Mouse (Mus musculus) adrenal gland, postnatal 14 days (tissue): ENCODE measurements at regions not wholly inside any gene's neighbourhood (a gene's known extent, or its start where the extent isn't known, plus 50 kb on each side); places are given as distances from the start of the nearest gene placed in this dataset.

ENCODE experiments used
- DNase-seq: peaks from one replicate; pipeline ENCODE4 v3.0.0; 2021; ENCODE audit warnings: mixed read lengths

- DNase-seq: no peak
These were observed 463.5 kb downstream of the Slc4a3 start for GRCm38 (mm10) chr1:76009601-76010000.

DNA sequence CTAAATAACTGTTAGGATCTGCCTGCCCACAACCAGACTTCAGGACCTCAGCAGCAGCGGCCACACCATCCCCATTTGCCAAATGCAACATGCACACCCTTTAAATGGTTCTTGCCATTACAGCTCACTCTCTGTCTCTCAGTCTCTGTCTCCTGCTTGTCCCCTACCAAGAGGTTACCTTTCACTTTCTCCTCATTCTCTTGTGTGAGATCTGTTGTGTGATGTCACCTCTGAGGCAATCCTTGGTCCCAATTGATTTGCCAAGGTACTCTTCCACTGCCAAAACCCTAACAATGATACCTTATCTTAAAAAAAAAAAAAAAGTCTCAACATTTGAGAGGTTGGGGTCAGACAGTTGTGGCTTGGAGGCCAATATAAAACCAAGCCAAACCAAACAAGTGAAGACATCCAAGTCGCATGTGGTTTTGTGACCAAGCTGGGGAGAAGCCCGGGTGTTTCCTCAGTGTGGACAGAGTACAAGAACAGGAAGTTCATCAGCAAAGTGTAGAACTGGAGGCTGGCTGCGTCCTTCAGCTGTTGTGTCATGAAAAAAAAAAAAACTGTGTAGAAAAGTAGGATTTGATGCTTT lies 464.2 kb downstream of the Slc4a3 start:
- DNase-seq: no peak

DNA sequence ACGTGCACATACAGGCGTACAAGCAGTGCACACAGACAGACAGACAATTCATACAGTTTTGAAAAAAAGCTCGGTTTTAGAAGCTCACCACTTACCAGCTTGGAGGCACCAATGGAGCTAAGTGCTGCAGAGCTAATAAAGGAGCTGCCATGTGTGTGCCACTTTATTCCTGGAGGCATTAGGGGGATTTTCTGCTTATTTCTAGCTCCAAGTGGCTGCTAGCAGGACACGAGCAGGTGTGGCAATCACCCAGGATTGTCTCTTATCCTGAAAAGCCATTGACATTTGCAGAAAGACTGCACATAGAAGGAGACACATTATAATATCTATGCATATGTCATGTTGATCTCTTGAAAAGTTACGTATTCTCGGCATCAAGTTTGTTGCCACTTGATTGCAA lies 472.5 kb downstream of the Slc4a3 start:
- no peak for DNase-seq

DNA sequence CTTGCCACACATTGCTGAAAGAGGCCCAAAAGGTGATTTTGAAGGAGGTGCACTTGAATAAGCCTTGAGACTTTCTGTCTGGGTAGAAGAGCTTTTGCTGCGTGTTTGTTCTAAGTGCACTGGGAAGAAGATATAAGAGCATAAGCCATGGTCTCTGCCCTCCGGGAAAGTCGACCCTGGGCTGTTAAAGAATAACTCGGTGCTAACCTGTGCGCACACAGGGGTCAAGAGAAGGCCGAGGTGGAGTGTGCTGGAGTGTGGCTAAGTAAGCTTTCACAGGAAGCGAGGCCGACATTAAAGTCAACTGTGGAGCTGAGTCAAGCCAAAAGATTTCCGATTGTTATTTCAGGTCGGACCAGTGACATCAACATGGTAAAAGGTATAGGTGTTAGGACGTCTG lies 473.0 kb downstream of the Slc4a3 start:
- DNase-seq: no peak

DNA sequence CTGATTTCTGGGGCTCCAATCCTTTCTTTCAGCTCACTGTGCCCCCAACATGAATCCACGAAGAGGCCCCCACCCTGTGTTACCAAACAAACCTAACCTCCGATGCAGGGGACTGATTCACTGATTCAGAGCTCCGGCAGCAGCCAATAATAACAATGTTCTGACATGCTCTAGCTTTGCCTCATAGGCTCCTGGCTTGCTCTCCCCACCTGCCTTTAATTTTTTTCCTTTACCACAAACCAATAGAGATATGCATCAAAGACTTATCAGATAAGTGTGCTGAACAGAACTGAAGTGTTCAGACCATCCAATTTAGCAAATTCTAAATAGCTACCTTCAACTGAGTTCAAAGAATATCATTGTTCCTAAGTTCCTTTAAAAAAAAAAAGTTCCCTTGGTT lies 478.6 kb downstream of the Slc4a3 start:
- no peak for DNase-seq

- DNase-seq: no peak
These were observed 479.3 kb downstream of the Slc4a3 start for GRCm38 (mm10) chr1:76025389-76025788.

DNA sequence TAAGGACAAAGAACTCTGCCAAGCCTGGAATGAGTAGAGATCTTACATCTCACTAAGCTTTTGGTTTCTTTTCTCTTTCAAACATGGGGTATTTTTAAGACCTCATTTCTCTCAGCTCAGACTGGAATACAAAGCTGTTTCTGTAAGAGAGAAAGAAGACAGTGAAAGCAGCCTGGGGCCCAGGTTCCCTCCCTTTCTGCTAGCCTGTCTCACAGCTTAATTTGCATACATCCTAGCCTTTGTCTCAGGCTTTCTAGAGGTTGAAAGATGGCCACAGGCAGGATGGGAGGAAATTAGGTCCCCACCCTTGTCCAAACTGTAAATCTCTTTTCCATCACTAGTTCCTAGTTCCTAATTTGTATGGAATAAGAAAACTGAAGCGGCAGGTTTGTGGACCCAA lies 483.0 kb downstream of the Slc4a3 start:
- no peak for DNase-seq

- no peak for DNase-seq
These were observed 485.3 kb downstream of the Slc4a3 start for GRCm38 (mm10) chr1:76031171-76031922.

GRCm38 (mm10) chr1:76031923-76032285 lies 485.8 kb downstream of the Slc4a3 start:
- no peak for DNase-seq

GRCm38 (mm10) chr1:76032626-76033025 lies 486.6 kb downstream of the Slc4a3 start:
- no peak for DNase-seq

DNA sequence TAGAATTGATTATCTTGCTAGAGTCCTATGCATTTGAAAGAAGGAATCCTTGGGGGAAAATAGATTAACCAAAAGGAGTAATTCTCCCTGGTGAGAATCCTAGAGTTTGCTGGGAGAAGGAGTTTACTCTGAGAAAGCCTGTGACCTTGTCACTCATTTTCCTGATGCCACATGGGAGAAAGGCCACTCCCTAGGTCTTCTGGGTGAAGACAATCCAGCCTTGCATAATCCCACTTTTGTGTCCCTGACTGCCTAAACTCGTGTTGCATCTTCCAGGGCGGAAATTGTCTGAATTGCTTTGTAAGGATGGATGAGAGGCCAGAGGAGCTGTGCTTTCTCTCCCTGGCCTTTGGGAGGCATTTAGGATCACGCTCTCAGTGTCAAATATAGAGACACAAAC lies 490.2 kb downstream of the Slc4a3 start:
- DNase-seq: no peak

DNA sequence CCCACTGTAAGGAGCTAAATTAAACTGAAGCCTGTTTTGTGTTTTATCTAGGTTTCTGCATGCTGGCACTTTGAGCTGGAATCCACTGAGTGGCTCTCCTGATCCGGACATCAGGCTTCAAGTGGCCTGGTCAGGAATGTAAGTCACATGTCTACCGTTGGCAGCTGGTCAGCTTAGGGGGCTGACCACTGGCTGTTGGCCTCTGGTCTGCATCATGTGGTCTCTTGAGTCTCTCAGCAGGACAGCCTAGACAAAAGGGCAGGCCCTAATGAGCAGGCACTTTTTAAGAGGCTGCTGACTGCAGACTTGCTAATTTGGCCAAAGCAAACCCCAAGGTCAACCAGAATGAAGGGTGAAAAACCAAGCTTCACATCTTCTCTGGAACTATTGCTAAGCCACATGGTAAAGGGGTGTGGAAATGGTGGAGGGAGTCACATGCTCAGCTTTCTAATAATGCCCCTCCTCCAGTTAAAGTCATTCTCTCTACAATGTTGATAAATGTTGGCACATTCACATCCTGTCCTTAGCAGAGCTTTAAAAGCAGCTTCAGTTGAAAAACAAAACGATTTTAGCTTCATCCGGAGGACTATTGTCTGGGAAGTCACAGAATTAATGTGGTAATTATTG lies 493.1 kb downstream of the Slc4a3 start:
- DNase-seq: peak; percentile 38

DNA sequence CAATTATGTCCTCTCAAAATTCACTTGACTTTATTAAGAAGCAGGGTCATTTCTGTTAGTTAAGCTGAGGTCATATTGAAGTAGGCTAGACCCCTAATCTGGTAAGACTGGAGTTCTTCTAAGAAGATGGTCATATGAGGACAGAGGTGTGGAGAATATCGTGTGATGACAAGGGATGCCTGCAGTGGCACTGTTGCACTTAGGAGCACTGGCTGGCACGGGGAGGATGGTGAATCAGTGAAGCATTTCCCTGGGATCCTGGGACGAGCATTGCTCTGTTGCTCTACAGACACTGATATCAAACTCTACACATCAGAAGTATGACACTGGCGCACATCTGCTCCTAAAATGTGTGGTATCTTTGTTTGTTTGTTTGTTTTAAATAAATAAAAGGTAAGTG lies 493.6 kb downstream of the Slc4a3 start:
- no peak for DNase-seq

GRCm38 (mm10) chr1:76050264-76050663 lies 504.2 kb downstream of the Slc4a3 start:
- no peak for DNase-seq

DNA sequence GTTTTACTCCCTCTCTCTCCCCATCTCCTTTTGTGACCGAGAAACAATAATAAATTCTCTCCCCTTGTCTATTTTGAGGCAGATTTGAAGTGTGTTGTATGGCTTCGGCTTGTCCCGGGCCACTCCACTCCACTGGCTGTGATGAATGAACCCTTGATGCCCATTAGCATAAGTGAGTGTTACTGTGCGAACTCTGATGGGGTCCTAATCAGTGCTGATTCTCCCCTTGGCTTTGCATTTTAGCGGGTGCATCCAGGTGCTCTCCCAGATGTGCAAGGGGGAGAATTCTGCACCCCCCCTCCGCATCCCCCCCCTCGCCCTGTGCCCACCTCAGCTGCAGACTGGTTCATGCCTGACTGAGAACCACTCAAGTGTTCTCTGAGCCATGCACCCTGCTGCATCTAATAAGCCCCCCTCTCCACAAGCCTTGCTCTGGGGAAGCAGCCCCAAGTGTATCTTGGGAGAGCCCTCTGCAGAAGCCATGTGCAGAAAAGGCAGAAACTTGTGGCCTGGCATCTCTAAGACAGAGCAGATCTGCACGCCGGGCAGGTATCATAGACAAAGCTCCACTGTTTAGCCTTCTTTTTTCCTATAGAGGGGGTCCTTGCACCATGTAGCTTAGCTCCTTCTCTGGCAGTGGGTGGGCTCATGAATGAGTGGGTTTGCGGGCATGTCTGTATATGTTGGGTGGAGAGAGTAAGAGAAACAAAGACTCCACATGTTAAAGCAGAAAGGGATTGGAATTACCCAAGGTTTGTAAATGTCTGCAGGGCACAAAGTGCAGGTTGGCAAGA lies 507.5 kb downstream of the Slc4a3 start:
- DNase-seq: no peak

DNA sequence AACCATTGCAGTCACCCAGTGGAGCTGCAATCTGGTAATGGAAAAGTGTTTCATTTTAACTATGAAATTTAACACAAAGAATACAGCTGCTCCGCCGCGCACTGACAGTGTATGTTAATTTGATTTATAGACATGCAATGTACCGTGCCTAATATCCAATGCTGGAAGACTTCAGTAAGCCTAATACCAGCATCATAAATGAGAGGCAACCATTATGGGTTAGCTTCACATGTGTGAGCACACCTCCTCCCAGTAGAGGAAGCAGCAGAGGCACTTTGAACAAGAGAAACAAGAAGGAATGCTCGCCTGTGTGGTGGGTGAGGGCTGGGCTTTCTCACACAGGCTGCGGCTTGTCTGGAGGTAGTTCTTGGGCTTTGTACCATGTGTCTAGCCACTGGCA lies 519.7 kb downstream of the Slc4a3 start:
- DNase-seq: no peak

GRCm38 (mm10) chr1:76070831-76071321 lies 524.8 kb downstream of the Slc4a3 start:
- DNase-seq: peak; percentile 9

DNA sequence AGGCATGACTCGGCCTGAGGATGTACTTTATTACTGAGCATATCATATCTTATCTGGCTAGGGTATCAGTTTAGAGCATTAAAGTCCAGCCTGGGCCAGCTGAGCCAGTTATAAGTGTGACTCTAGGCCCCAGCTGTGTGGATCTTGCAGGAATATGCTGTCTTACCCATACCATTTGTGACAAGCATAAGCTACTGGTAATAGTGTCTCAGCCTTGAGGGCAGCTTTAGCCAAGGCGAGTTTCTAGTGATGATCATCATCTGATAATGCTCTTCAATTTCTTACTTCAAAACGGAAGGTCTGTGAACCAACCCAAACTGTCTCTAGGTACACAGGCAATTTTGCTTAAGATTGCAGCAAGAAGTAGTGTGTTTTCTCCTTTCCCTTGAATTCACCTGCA lies 529.1 kb downstream of the Slc4a3 start:
- no peak for DNase-seq

DNA sequence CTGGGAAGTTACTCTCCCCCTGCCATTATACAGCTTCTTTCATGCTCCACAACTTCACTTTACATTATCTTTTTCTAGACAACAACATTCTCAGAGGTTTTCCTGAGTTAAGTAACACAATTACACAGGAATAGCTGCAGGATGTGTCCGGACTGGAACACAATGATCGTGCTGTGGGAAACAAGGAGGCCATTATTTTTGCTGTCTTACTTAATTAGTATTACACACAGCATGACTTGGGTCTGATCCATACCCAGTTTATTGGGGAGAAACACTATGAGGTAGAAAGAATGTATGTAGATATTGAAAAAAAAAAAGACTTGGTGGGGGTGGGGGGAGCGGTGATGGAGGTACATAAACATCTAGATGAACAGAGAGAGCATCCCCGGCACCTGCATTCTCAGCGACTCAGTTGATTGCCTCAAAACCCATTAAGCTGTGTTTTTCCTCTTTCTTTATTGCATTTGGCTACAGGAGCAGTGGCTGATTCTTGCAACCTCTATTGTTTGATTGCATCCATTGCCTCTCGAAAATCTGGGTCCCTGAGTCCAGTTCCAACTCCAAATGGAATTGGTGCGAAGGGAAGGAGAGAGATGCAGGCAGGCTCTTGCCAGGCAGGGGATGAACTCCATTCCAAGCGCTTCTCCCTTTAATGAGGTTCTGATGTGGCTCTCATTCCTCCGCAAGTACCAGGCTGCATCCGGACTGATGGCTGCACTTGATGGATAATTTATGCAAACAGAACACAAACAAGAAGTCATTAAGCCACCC lies 529.8 kb downstream of the Slc4a3 start:
- DNase-seq: no peak

DNA sequence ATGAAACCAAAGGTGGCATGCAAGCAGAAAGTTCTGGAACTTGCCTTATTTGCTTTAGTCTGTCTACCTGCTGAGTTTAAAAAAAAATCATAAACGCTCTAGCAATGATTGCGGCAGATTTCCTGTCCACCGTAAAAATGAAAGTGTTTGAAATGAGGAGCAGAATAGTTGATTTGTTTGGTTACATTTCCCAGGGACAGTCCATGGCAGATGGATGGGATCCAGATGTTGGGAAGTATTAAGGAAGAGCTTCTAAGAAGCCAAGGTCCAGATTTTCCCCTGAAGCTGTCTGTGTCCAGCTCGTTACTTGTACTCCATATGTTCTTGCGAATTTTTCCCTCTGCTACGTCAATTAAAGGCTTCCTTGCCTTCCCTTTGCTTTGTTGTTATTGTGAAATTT lies 534.2 kb downstream of the Slc4a3 start:
- no peak for DNase-seq

GRCm38 (mm10) chr1:76081700-76082099 lies 535.6 kb downstream of the Slc4a3 start:
- DNase-seq: no peak
